Mouse (Mus musculus) lung, postnatal 0 days (tissue): Measurements from ENCODE around the gene Pdcd1lg2.

ENCODE experiments used
- CTCF ChIP-seq: IDR thresholded peaks from 2 replicates; pipeline ENCODE4 v1.5.1; 2016; ENCODE audit warnings: antibody characterized with exemption, mild to moderate bottlenecking
- EP300 ChIP-seq: IDR thresholded peaks from 2 replicates; pipeline ENCODE4 v1.6.1; 2016; ENCODE audit warnings: antibody characterized with exemption, mild to moderate bottlenecking, control low read depth

GRCm38 (mm10) chr19:29430516-29430915 is 19.8 kb downstream of the Pdcd1lg2 start:
- TF ChIP-seq CTCF (no peak), EP300 (no peak)
